8 mouse cellular contexts compared by ENCODE assay signal in the genomic region with DNA sequence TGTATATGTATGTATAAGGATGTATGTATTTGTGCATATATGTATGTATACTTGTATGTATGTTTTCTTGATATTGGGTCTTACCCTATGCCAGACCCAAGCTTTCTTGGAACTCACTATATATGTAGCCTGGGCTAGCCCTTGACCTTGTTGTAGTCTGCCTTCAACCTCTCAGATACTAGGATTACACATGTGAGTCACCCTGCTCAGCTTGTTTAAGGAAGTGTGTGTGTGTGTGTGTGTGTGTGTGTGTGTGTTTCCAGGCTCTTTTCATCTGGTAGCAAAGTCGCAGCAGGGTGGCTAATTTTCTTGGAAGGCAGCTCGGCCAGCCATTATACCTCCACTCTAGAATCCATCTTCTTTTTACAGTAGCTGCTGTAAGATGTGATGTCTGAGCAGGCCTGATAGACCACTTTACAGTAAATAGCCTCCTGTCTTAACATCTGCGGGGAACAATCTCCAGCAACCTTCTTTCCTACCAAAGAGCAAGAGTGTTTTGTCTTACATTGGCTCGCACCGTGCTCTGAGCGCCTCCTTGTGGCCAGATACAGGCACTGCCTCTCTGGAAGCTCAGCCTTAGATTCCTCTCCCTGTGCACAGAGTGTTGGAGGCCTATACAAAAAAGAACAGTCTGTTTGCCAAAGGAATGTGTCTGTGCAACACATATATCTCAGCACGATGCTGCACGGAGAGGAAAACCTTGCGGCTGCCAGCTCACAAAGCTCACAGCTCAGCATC. TPM values are rescaled to one million over a fixed set of nuclear protein-coding genes. Genes with fewer than 3 reads are reported as not detected.
DNase-seq lines count a peak whose midpoint lies in the region; ATAC-seq and TF ChIP-seq lines count a peak whose summit lies in the region.

No protein-coding gene starts in this region.

- H3K27ac ChIP-seq in liver, embryonic 13.5 days, result no peak overlapping the region
- H3K27ac ChIP-seq in neural tube, embryonic 13.5 days (replicated peaks), result peak overlapping the region; percentile 54

- 23% methylated on average over 9 of the region's 9 CpGs for WGBS in liver, embryonic 13.5 days (ENCODE audit: insufficient replicate concordance)
- WGBS in neural tube, embryonic 13.5 days, result 24% methylated on average over 9 of the region's 9 CpGs

- no peaks in the 10 kb centered on the region for H3K27me3 ChIP-seq in liver, embryonic 13.5 days
- no peaks in the 10 kb centered on the region for H3K27me3 ChIP-seq in neural tube, embryonic 13.5 days

- no peak overlapping the region for H3K4me2 ChIP-seq in liver, embryonic 13.5 days
- no peak overlapping the region for H3K4me2 ChIP-seq in neural tube, embryonic 13.5 days

- H3K4me3 ChIP-seq in liver, embryonic 13.5 days (replicated peaks), result no peak overlapping the region
- H3K4me3 ChIP-seq in neural tube, embryonic 13.5 days, result no peak overlapping the region

- peak; percentile 96 for DNase-seq in brain, embryonic 14.5 days (ENCODE audit: low read depth)
- peak; percentile 71 to 86 for DNase-seq in heart, postnatal 10 days
- peak; percentile 49 to 83 for DNase-seq in kidney, postnatal 36 days
- DNase-seq in liver, embryonic 13.5 days, result peak; percentile 27
- peak; percentile 89 for DNase-seq in telencephalon, adult 2 months (ENCODE audit: low read depth, low spot score)

- peak; percentile 83 for ATAC-seq in CD4-positive, CD25-positive, alpha-beta regulatory T cell, adult 4 months
- ATAC-seq in erythroblast, adult 5-6 weeks (replicated peaks; ENCODE audit: low FRiP score, poor library complexity, severe bottlenecking), result peak; percentile 82
- no peak for ATAC-seq in liver, embryonic 13.5 days (ENCODE audit: low read depth)
- ATAC-seq in neural tube, embryonic 13.5 days (ENCODE audit: low read depth), result peak; percentile 82

- no peak overlapping the region for H3K9ac ChIP-seq in liver, embryonic 13.5 days
- H3K9ac ChIP-seq in neural tube, embryonic 13.5 days, result 0 out of 2 replicates have a peak overlapping the region, but pooled peaks have one; percentile 18

- peaks cover 4% of the 10 kb centered on the region for H3K4me1 ChIP-seq in liver, embryonic 13.5 days (replicated peaks)
- H3K4me1 ChIP-seq in neural tube, embryonic 13.5 days (replicated peaks), result peaks cover 21% of the 10 kb centered on the region; the same call in 1 of the 2 replicates

- no peaks in the 10 kb centered on the region for H3K36me3 ChIP-seq in liver, embryonic 13.5 days
- no peaks in the 10 kb centered on the region for H3K36me3 ChIP-seq in neural tube, embryonic 13.5 days

- TF ChIP-seq POLR2A in brain, embryonic 14.5 days (IDR thresholded peaks at IDR 0.05; ENCODE audit: borderline replicate concordance, extremely low read depth, insufficient read depth, insufficient read length, poor library complexity, severe bottlenecking), result no peak

- TF ChIP-seq CTCF in brain, embryonic 14.5 days (IDR thresholded peaks at IDR 0.05; ENCODE audit: borderline replicate concordance, extremely low read depth, insufficient read depth, insufficient read length), result peak; percentile 100

- no peaks in the 10 kb centered on the region for H3K9me3 ChIP-seq in liver, embryonic 13.5 days (replicated peaks)
- H3K9me3 ChIP-seq in neural tube, embryonic 13.5 days, result no peaks in the 10 kb centered on the region

- intact Hi-C loops in heart, postnatal 10 days (cut with DNase I), result loop anchor here (1.0 to 2.0 kb wide), 3 partner anchors 146 to 354 kb away; no protein-coding TSS in a partner anchor

RNA-seq across cellular contexts. Expression of gene Ubash3b, which starts 29.4 kb away (rescaled TPM):
- polyA plus RNA-seq in CD4-positive, CD25-positive, alpha-beta regulatory T cell, adult 4 months (2017; shearing (Covaris generic)), result 10 to 100 TPM; 25.1 to 27.5 TPM
- 13.1 and 16.3 TPM in 2 replicates for polyA plus RNA-seq in brain, embryonic 14.5 days (2012; rRNA removed)
- 1.9 and 3.1 TPM in 2 replicates for total RNA-seq in erythroblast, adult 5-6 weeks (2015; ENCODE audit: low replicate concordance)
- 2.9 and 9.2 TPM in 2 replicates for total RNA-seq in erythroblast, adult 5-6 weeks (2017; ENCODE audit: low replicate concordance)
- total RNA-seq in heart, postnatal 10 days (2021), result 1 to 10 TPM; 2.9 to 3.7 TPM
- polyA plus RNA-seq in liver, embryonic 13.5 days (2015; fragmentation: Nextera tagmentation; extraction: Ambion mirVana), result 6.7 and 7.9 TPM in 2 replicates
- 26.0 and 34.8 TPM in 2 replicates for polyA plus RNA-seq in neural tube, embryonic 13.5 days (2015; fragmentation: Nextera tagmentation; extraction: Ambion mirVana)

Comparison
In these comparisons a context has a peak if more than half of its experiments do, and no peak if none do; other contexts are left out.
1. DNase-seq: peak in every context shown above with its lines; median percentile 96 in brain, embryonic 14.5 days; 89 in telencephalon, adult 2 months; 78 in heart, postnatal 10 days; 66 in kidney, postnatal 36 days; 27 in liver, embryonic 13.5 days.